ENCODE assay signal across 32 mouse cellular contexts in genomic region chr16:24025442-24025841, GRCm38 (mm10). TPM values are rescaled to one million over a fixed set of nuclear protein-coding genes. Genes with fewer than 3 reads are reported as not detected.
DNase-seq lines count a peak whose midpoint lies in the region; ATAC-seq lines count a peak whose summit lies in the region.
"Had no signal": no experiment of that assay in that cellular context is flagged by ENCODE, and none has a peak within 500 bp of the region (broad histone marks: within the 10 kb centered on the region; RNA-seq: fewer than 3 reads in every experiment).

No protein-coding gene starts in this region.

- no peaks in the 10 kb centered on the region for H3K4me1 ChIP-seq in liver, embryonic 11.5 days (replicated peaks; ENCODE audit: control insufficient read depth, insufficient read depth, low read length)
- peaks cover 3% of the 10 kb centered on the region; the same call in 1 of the 2 replicates for H3K4me1 ChIP-seq in liver, embryonic 15.5 days (replicated peaks)
- H3K4me1 ChIP-seq in kidney, embryonic 15.5 days = no peaks in the 10 kb centered on the region
- H3K4me1 ChIP-seq: forebrain, embryonic 12.5 days; forebrain, embryonic 15.5 days; heart, embryonic 15.5 days; hindbrain, embryonic 10.5 days; hindbrain, embryonic 13.5 days had no signal

- no peaks in the 10 kb centered on the region for H3K9me3 ChIP-seq in liver, embryonic 11.5 days (ENCODE audit: control insufficient read depth, low read length)
- no peaks in the 10 kb centered on the region for H3K9me3 ChIP-seq in liver, embryonic 15.5 days (replicated peaks)
- H3K9me3 ChIP-seq in kidney, embryonic 15.5 days (replicated peaks) = no peaks in the 10 kb centered on the region
- H3K9me3 ChIP-seq: forebrain, embryonic 12.5 days; forebrain, embryonic 15.5 days; heart, embryonic 12.5 days; heart, embryonic 15.5 days; hindbrain, embryonic 10.5 days; hindbrain, embryonic 13.5 days had no signal

- H3K36me3 ChIP-seq in liver, embryonic 11.5 days (ENCODE audit: control insufficient read depth, insufficient read depth, low read length) = no peaks in the 10 kb centered on the region
- no peaks in the 10 kb centered on the region for H3K36me3 ChIP-seq in liver, embryonic 15.5 days (replicated peaks)
- H3K36me3 ChIP-seq in kidney, embryonic 15.5 days = no peaks in the 10 kb centered on the region
- H3K36me3 ChIP-seq: forebrain, embryonic 12.5 days; forebrain, embryonic 15.5 days; G1E; heart, embryonic 12.5 days; heart, embryonic 15.5 days; hindbrain, embryonic 10.5 days; hindbrain, embryonic 13.5 days had no signal

- H3K27ac ChIP-seq in liver, embryonic 11.5 days (ENCODE audit: low read depth, low read length) = no peak overlapping the region
- no peak overlapping the region for H3K27ac ChIP-seq in liver, embryonic 15.5 days (replicated peaks)
- H3K27ac ChIP-seq in kidney, embryonic 15.5 days = no peak overlapping the region
- H3K27ac ChIP-seq: forebrain, embryonic 12.5 days; forebrain, embryonic 15.5 days; heart, embryonic 15.5 days; hindbrain, embryonic 10.5 days; hindbrain, embryonic 13.5 days had no signal

- DNase-seq in liver, embryonic 11.5 days (ENCODE audit: low spot score) = no peak
- no peak for DNase-seq in liver
- DNase-seq in thymus, postnatal 0 days (ENCODE audit: low spot score) = no peak
- DNase-seq: adrenal gland, postnatal 10 days; adrenal gland, postnatal 36 days; B cell, adult 2 months; cerebellum, adult 18-20 months; cerebellum, adult 9-10 months; cerebellum, postnatal 14 days; gastrocnemius, postnatal 10 days; gastrocnemius, postnatal 36 days; heart, postnatal 10 days; heart, postnatal 36 days had no signal

- peak; percentile 67 for ATAC-seq in liver, embryonic 11.5 days (replicated peaks; ENCODE audit: low FRiP score)
- ATAC-seq in erythroid progenitor cell, adult 5-6 weeks (replicated peaks; ENCODE audit: low FRiP score, poor library complexity, severe bottlenecking) = peak; percentile 79
- peak; percentile 83 for ATAC-seq in liver, embryonic 15.5 days (ENCODE audit: insufficient read depth)
- peak; percentile 96 for ATAC-seq in megakaryocyte-erythroid progenitor cell, adult 5-6 weeks (replicated peaks; ENCODE audit: low FRiP score, low TSS enrichment, poor library complexity, severe bottlenecking)
- no peak for ATAC-seq in kidney, embryonic 15.5 days (replicated peaks; ENCODE audit: low FRiP score)
- ATAC-seq: forebrain, embryonic 15.5 days; hindbrain, embryonic 16.5 days; Patski had no signal

- 55% methylated on average over 7 of the region's 7 CpGs for WGBS in liver, embryonic 11.5 days
- 30% methylated on average over 7 of the region's 7 CpGs for WGBS in liver, embryonic 15.5 days (ENCODE audit: insufficient replicate concordance)
- WGBS in kidney, embryonic 15.5 days = 55% methylated on average over 7 of the region's 7 CpGs

- H3K4me2 ChIP-seq in liver, embryonic 11.5 days = no peak overlapping the region
- 0 out of 2 replicates have a peak overlapping the region, but pooled peaks have one; percentile 25 for H3K4me2 ChIP-seq in liver, embryonic 15.5 days
- no peak overlapping the region for H3K4me2 ChIP-seq in kidney, embryonic 15.5 days
- H3K4me2 ChIP-seq: forebrain, embryonic 12.5 days; forebrain, embryonic 15.5 days; heart, embryonic 12.5 days; heart, embryonic 15.5 days; hindbrain, embryonic 13.5 days had no signal

- no peak overlapping the region for H3K9ac ChIP-seq in liver, embryonic 11.5 days (ENCODE audit: low read depth, low read length)
- no peak overlapping the region for H3K9ac ChIP-seq in liver, embryonic 15.5 days
- no peak overlapping the region for H3K9ac ChIP-seq in kidney, embryonic 15.5 days
- H3K9ac ChIP-seq: forebrain, embryonic 12.5 days; forebrain, embryonic 15.5 days; heart, embryonic 12.5 days; heart, embryonic 15.5 days; hindbrain, embryonic 13.5 days had no signal

- H3K4me3 ChIP-seq in liver, embryonic 11.5 days (ENCODE audit: low read depth, low read length) = no peak overlapping the region
- no peak overlapping the region for H3K4me3 ChIP-seq in liver, embryonic 15.5 days (replicated peaks)
- no peak overlapping the region for H3K4me3 ChIP-seq in kidney, embryonic 15.5 days (replicated peaks)
- H3K4me3 ChIP-seq: forebrain, embryonic 12.5 days; forebrain, embryonic 15.5 days; heart, embryonic 12.5 days; heart, embryonic 15.5 days; hindbrain, embryonic 10.5 days; hindbrain, embryonic 13.5 days had no signal

- no peaks in the 10 kb centered on the region for H3K27me3 ChIP-seq in liver, embryonic 11.5 days (replicated peaks; ENCODE audit: control insufficient read depth, insufficient read depth, low read length)
- H3K27me3 ChIP-seq in liver, embryonic 15.5 days = no peaks in the 10 kb centered on the region
- H3K27me3 ChIP-seq in kidney, embryonic 15.5 days = no peaks in the 10 kb centered on the region
- H3K27me3 ChIP-seq: forebrain, embryonic 12.5 days; forebrain, embryonic 15.5 days; heart, embryonic 12.5 days; heart, embryonic 15.5 days; hindbrain, embryonic 13.5 days; Patski had no signal

RNA-seq across cellular contexts. Expression of gene Bcl6, which starts 36.8 kb away (rescaled TPM):
- 0.38 and 0.42 TPM in 2 replicates for polyA plus RNA-seq in liver, embryonic 11.5 days (2014; fragmentation: Nextera tagmentation; extraction: Ambion mirVana)
- total RNA-seq in erythroid progenitor cell, adult 5-6 weeks (2015; ENCODE audit: low replicate concordance) = 6.3 and 6.5 TPM in 2 replicates
- 2.1 and 2.2 TPM in 2 replicates for total RNA-seq in erythroid progenitor cell, adult 5-6 weeks (2017; ENCODE audit: low replicate concordance)
- 0.25 and 0.33 TPM in 2 replicates for polyA plus RNA-seq in liver, embryonic 15.5 days (2015; fragmentation: Nextera tagmentation; extraction: Ambion mirVana)
- 1.2 TPM in 1 of 2 replicates, not detected in the other for total RNA-seq in megakaryocyte-erythroid progenitor cell, adult 5-6 weeks (2014; fragmentation: Nextera tagmentation)
- 0.61 and 1.3 TPM in 2 replicates for total RNA-seq in megakaryocyte-erythroid progenitor cell, adult 5-6 weeks (2017)
- polyA plus RNA-seq in thymus, postnatal 0 days (2015; fragmentation: Nextera tagmentation; extraction: Ambion mirVana) = 11.9 and 15.1 TPM in 2 replicates
- polyA plus RNA-seq in kidney, embryonic 15.5 days (2015; fragmentation: Nextera tagmentation; extraction: Ambion mirVana) = 0.87 and 0.94 TPM in 2 replicates
- polyA plus RNA-seq: G1E had no signal

RNA-seq across cellular contexts. Expression of gene Gm37419, which starts 37.2 kb away (rescaled TPM):
- polyA plus RNA-seq in liver, embryonic 11.5 days (2014; fragmentation: Nextera tagmentation; extraction: Ambion mirVana) = not detected in 2 replicates
- total RNA-seq in erythroid progenitor cell, adult 5-6 weeks (2015; ENCODE audit: low replicate concordance) = not detected in 2 replicates
- total RNA-seq in erythroid progenitor cell, adult 5-6 weeks (2017; ENCODE audit: low replicate concordance) = not detected in 2 replicates
- polyA plus RNA-seq in liver, embryonic 15.5 days (2015; fragmentation: Nextera tagmentation; extraction: Ambion mirVana) = not detected in 2 replicates
- not detected in 2 replicates for total RNA-seq in megakaryocyte-erythroid progenitor cell, adult 5-6 weeks (2014; fragmentation: Nextera tagmentation)
- not detected in 2 replicates for total RNA-seq in megakaryocyte-erythroid progenitor cell, adult 5-6 weeks (2017)
- polyA plus RNA-seq in thymus, postnatal 0 days (2015; fragmentation: Nextera tagmentation; extraction: Ambion mirVana) = not detected in 2 replicates
- polyA plus RNA-seq in kidney, embryonic 15.5 days (2015; fragmentation: Nextera tagmentation; extraction: Ambion mirVana) = not detected in 2 replicates
- total RNA-seq: adrenal gland, adult 18-20 months; adrenal gland, postnatal 10 days; adrenal gland, postnatal 36 days; CH12.LX; G1E; gastrocnemius, adult 18-20 months; gastrocnemius, postnatal 10 days; gastrocnemius, postnatal 36 days; granulocyte monocyte progenitor cell, adult 5-6 weeks; heart, postnatal 10 days; heart, postnatal 36 days had no signal
- polyA plus RNA-seq: embryonic facial prominence, embryonic 11.5 days; embryonic facial prominence, embryonic 14.5 days; forebrain, embryonic 12.5 days; G1E; heart, embryonic 12.5 days; heart, embryonic 15.5 days; hindbrain, embryonic 10.5 days; hindbrain, embryonic 13.5 days; hindbrain, embryonic 16.5 days had no signal
